Mouse (Mus musculus): ENCODE data around the gene Hist2h2aa2.

DNA sequence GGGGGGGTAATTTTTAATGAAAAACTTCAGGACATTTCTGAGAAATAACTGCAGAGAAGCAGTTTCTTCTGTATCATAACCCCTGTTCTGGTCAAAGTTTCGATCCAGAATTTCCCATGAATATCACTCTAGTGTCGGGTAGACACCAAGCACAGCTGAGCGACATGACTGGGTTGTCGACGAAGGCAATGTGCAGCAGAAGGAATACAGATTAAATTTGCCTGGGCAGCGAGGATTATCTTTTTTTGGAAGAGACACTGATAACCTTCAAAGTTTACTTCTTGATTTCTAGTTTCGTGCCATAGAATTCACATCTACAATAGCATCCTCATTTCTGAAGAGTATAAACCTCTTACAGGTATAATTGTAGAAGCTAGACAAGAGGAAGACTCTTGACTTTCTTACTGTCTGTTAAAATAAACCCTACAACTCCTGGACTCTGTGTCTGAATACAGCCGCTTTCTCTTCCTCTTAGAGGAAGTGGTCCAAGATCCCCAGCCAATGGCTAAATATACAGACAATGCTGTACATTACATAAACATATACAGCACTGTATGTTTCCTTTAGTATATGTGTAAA, 26.1 kb upstream of the Hist2h2aa2 start:
- no peak for TF ChIP-seq MAFK (IDR thresholded peaks at IDR 0.05; ENCODE audit: insufficient read depth, low read depth, low read length)
- TF ChIP-seq ZNF384 (IDR thresholded peaks at IDR 0.05; ENCODE audit: low read depth, low read length), result no peak
- TF ChIP-seq CHD2 (IDR thresholded peaks at IDR 0.05; ENCODE audit: low read depth, low read length), result no peak
- no peak for TF ChIP-seq HCFC1 (IDR thresholded peaks at IDR 0.05; ENCODE audit: borderline replicate concordance, insufficient read depth, low read length)
- TF ChIP-seq ZC3H11A (IDR thresholded peaks at IDR 0.05; ENCODE audit: borderline replicate concordance, low read depth, low read length), result no peak

All from ES-E14 (cell line).